In the genomic region with DNA sequence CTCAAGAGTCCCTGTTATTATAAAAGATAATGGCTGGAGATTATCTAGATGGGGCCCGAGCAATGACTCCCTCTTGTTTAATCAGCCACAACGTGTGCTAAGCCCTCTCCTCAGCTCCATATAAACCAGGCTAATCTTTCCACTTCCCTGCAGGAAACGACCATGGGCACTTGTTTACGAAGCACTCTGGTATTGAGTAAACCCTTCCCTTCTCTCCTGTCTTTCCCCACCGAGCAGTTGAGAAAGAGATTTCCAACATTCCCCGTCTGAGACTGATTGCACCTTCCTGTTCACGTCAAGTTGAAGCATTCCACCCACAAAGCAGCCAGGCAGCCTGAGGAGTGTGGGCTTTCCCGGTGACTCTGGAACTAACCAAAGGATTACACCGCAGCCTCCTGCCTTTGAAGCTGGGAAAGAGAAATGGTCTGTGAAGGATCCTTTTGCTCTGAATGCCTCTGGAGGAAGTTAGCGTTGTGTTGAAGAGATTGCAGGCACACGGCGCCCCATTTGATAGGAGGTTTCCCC, we compare ENCODE assay signal across 8 mouse cellular contexts.
DNase-seq lines count a peak whose midpoint lies in the region; ATAC-seq and TF ChIP-seq lines count a peak whose summit lies in the region.

No protein-coding gene starts in this region.

- no peak for TF ChIP-seq EP300 in liver, embryonic 14.5 days (IDR thresholded peaks at IDR 0.05; ENCODE audit: low read depth)

- ATAC-seq in kidney, embryonic 15.5 days (replicated peaks; ENCODE audit: low FRiP score): 0 out of 2 replicates have a peak, but pooled peaks have one; percentile 15
- no peak for ATAC-seq in kidney, embryonic 14.5 days (ENCODE audit: low FRiP score, low TSS enrichment)
- ATAC-seq in granulocyte monocyte progenitor cell, adult 5-6 weeks (replicated peaks; ENCODE audit: poor library complexity, severe bottlenecking): peak; percentile 79
- no peak for ATAC-seq in liver, embryonic 14.5 days (ENCODE audit: insufficient read depth)
- no peak for ATAC-seq in megakaryocyte-erythroid progenitor cell, adult 5-6 weeks (replicated peaks; ENCODE audit: low FRiP score, low TSS enrichment, poor library complexity, severe bottlenecking)
- ATAC-seq in forebrain, embryonic 15.5 days (replicated peaks): no peak

- H3K36me3 ChIP-seq in kidney, embryonic 15.5 days: no peaks in the 10 kb centered on the region
- H3K36me3 ChIP-seq in kidney, embryonic 14.5 days (ENCODE audit: control insufficient read depth, insufficient read depth, low read length): no peaks in the 10 kb centered on the region
- no peaks in the 10 kb centered on the region for H3K36me3 ChIP-seq in liver, embryonic 14.5 days (replicated peaks; ENCODE audit: control insufficient read depth, insufficient read depth, low read depth)
- H3K36me3 ChIP-seq in forebrain, embryonic 15.5 days: no peaks in the 10 kb centered on the region

- H3K4me2 ChIP-seq in kidney, embryonic 15.5 days: peak overlapping the region; percentile 9; the same call in 1 of the 2 replicates
- no peak overlapping the region; the same call in 1 of the 2 replicates for H3K4me2 ChIP-seq in kidney, embryonic 14.5 days (replicated peaks; ENCODE audit: low read depth, low read length)
- H3K4me2 ChIP-seq in liver, embryonic 14.5 days (ENCODE audit: low read depth): 0 out of 2 replicates have a peak overlapping the region, but pooled peaks have one; percentile 3
- no peak overlapping the region for H3K4me2 ChIP-seq in forebrain, embryonic 15.5 days (replicated peaks)

- no peaks in the 10 kb centered on the region for H3K27me3 ChIP-seq in kidney, embryonic 15.5 days
- H3K27me3 ChIP-seq in kidney, embryonic 14.5 days (ENCODE audit: control insufficient read depth, insufficient read depth, low read length): no peaks in the 10 kb centered on the region
- no peaks in the 10 kb centered on the region for H3K27me3 ChIP-seq in liver, embryonic 14.5 days (ENCODE audit: control insufficient read depth, insufficient read depth, low read length)
- no peaks in the 10 kb centered on the region for H3K27me3 ChIP-seq in forebrain, embryonic 15.5 days

- H3K9ac ChIP-seq in kidney, embryonic 15.5 days: no peak overlapping the region
- no peak overlapping the region for H3K9ac ChIP-seq in kidney, embryonic 14.5 days (ENCODE audit: low read depth, low read length)
- no peak overlapping the region for H3K9ac ChIP-seq in liver, embryonic 14.5 days (replicated peaks)
- no peak overlapping the region for H3K9ac ChIP-seq in forebrain, embryonic 15.5 days (replicated peaks)

- peaks cover 17% of the 10 kb centered on the region for H3K4me1 ChIP-seq in kidney, embryonic 15.5 days
- no peaks in the 10 kb centered on the region for H3K4me1 ChIP-seq in kidney, embryonic 14.5 days (ENCODE audit: control insufficient read depth, insufficient read depth, low read length)
- H3K4me1 ChIP-seq in liver, embryonic 14.5 days (replicated peaks; ENCODE audit: control insufficient read depth in 2 of 2, insufficient read depth in 2 of 2, low read length in 1 of 2): peaks cover 0 to 5% of the 10 kb centered on the region in 2 experiments; a peak in 1 of 4 replicates
- H3K4me1 ChIP-seq in forebrain, embryonic 15.5 days: no peaks in the 10 kb centered on the region

- H3K9me3 ChIP-seq in kidney, embryonic 15.5 days (replicated peaks): no peaks in the 10 kb centered on the region
- H3K9me3 ChIP-seq in kidney, embryonic 14.5 days (ENCODE audit: control insufficient read depth, low read length): no peaks in the 10 kb centered on the region
- H3K9me3 ChIP-seq in liver, embryonic 14.5 days (ENCODE audit: control insufficient read depth, low read length): no peaks in the 10 kb centered on the region
- H3K9me3 ChIP-seq in forebrain, embryonic 15.5 days: no peaks in the 10 kb centered on the region

- H3K27ac ChIP-seq in kidney, embryonic 15.5 days: 0 out of 2 replicates have a peak overlapping the region, but pooled peaks have one; percentile 33
- H3K27ac ChIP-seq in kidney, embryonic 14.5 days (ENCODE audit: low read depth, low read length): no peak overlapping the region
- H3K27ac ChIP-seq in liver, embryonic 14.5 days: no peak overlapping the region
- no peak overlapping the region for H3K27ac ChIP-seq in forebrain, embryonic 15.5 days (replicated peaks)

- no peak overlapping the region for H3K4me3 ChIP-seq in kidney, embryonic 15.5 days (replicated peaks)
- H3K4me3 ChIP-seq in kidney, embryonic 14.5 days (ENCODE audit: low read length): no peak overlapping the region
- no peak overlapping the region for H3K4me3 ChIP-seq in liver, embryonic 14.5 days (ENCODE audit: insufficient read depth in 1 of 2, low read depth in 2 of 2, low read length in 2 of 2)
- H3K4me3 ChIP-seq in forebrain, embryonic 15.5 days: no peak overlapping the region

- DNase-seq in liver, embryonic 14.5 days (ENCODE audit: low read depth in 3 of 3, low spot score in 3 of 3): no peak
- peak; percentile 18 for DNase-seq in retina, embryonic 14.5 days (ENCODE audit: low spot score)
- no peak for DNase-seq in layer of hippocampus, adult 9-10 months (ENCODE audit: low spot score)

- WGBS in kidney, embryonic 15.5 days: 8% methylated on average over 12 of the region's 12 CpGs
- WGBS in kidney, embryonic 14.5 days: 4% methylated on average over 12 of the region's 12 CpGs
- 3% methylated on average over 12 of the region's 12 CpGs for WGBS in liver, embryonic 14.5 days (ENCODE audit: insufficient replicate concordance)
- 24% methylated on average over 12 of the region's 12 CpGs for WGBS in forebrain, embryonic 15.5 days

- no peak for TF ChIP-seq CTCF in liver, embryonic 14.5 days (IDR thresholded peaks at IDR 0.05; ENCODE audit: low read depth)

Comparison
In these comparisons a context has a peak if more than half of its experiments do, and no peak if none do; other contexts are left out.
1. ATAC-seq: peak in kidney, embryonic 15.5 days (single experiment) and granulocyte monocyte progenitor cell, adult 5-6 weeks (single experiment); none in kidney, embryonic 14.5 days (single experiment), liver, embryonic 14.5 days (single experiment), megakaryocyte-erythroid progenitor cell, adult 5-6 weeks (single experiment) and forebrain, embryonic 15.5 days (single experiment).
2. H3K4me2 ChIP-seq: peak in kidney, embryonic 15.5 days (single experiment) and liver, embryonic 14.5 days (single experiment); none in kidney, embryonic 14.5 days (single experiment) and forebrain, embryonic 15.5 days (single experiment).